Mouse (Mus musculus): ENCODE data around the gene Tspan5. TPM values are rescaled to one million over a fixed set of nuclear protein-coding genes. Genes with fewer than 3 reads are reported as not detected.

The Tspan5 gene
- total RNA-seq, 4 experiments from 2014 or later: 1.1 to 2.0 (median 1.7) TPM

DNA sequence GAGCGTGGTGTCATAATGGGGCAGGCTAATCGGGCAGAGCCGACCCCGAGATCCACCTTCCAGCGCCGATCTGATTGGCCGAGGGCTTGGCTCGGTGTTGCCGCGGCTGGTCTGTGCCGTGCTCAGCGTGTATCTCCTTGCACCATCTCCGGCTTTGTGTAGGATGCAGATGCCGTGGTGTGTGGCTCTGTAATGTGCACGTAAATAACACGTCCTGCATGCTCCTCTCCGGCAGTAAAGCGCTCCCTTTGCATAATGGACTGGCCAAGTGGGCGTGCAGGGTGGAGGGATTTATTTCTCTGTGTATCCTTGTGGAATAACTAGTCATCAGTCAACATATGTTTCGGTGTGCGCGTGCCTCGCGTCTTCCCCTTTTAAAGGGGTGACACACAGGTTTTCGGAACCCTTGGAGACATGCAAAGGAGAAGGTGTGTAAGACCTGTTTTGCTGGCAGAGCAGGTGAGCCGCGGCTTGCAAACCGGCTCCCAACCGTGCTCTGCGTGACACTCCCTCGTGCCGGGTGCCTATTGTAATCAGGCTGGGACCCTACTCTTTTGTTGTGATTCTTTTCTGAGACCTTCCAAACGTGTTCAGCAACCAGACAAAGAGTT lies 1.2 kb downstream of the Tspan5 start:
- DNase-seq (ENCODE audit: low spot score in 2 of 2): peak in 1 of 2 experiments; percentile 30

GRCm38 (mm10) chr3:138744030-138744774 lies 2.2 kb downstream of the Tspan5 start:
- DNase-seq (ENCODE audit: low spot score in 2 of 2): no peak

GRCm38 (mm10) chr3:138745091-138745490 lies 3.1 kb downstream of the Tspan5 start:
- no peak for DNase-seq (ENCODE audit: low spot score in 2 of 2)

GRCm38 (mm10) chr3:138745596-138745995 lies 3.6 kb downstream of the Tspan5 start:
- DNase-seq (ENCODE audit: low spot score in 2 of 2): no peak

DNA sequence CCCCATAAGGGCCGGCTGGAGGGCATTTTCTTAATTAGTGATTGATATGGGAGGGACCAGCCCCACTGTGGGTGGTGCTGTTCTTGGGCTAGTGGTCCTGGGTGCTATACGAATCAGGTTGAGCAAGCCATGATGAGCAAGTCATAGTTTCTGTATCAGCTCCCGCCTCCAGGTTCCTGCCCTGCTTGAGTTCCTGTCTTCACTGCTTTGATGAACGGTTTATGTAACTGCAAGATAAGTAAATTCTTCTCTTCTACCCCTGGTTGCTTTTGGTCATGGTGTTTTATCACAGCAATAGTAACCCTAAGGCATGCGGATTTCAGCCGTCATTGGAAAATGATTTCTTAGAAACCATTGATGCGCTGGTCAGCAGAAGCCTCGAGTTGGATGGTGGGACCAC lies 4.6 kb downstream of the Tspan5 start:
- no peak for DNase-seq (ENCODE audit: low spot score in 2 of 2)

DNA sequence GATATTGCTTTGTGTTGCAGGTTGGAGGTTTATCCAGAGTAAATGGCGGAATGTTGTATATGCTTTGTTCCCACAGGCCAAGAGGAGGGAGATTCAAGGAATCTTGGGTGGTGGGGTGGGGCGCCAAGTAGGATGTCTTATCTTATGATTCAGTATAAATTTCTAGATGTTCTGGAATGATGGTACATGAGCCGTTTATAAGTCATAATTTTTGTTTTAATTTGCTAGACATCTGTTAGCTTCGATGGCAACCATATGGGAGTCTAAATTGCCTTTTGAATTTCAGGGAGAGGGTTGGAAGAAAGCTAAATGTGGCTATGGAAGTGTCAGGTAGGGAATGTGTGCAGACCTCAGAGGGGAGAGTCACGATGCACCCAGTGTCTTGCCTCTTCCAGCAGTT lies 5.0 kb downstream of the Tspan5 start:
- DNase-seq (ENCODE audit: low spot score in 2 of 2): no peak

GRCm38 (mm10) chr3:138747985-138748384 lies 6.0 kb downstream of the Tspan5 start:
- no peak for DNase-seq (ENCODE audit: low spot score in 2 of 2)

DNA sequence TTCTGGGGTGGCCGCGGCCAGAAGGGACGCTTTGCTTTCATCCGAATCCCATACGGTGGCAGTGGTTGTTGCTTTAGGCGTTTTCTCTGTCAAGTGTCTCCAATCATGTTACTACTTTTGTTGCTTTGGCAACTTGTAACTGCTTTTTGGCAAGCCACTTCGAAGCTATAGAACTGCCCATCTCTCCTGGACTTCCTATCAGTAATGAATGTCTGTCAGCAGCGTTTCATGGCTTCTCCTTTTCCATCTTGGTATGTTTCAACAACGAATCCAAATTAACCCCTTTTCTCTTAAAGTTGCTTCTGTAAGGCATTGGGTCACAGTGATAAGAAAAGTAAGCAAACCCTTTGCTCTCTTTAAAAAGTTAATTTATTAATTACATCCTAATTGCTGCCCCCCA lies 7.7 kb downstream of the Tspan5 start:
- DNase-seq (ENCODE audit: low spot score in 2 of 2): no peak

- no peak for DNase-seq (ENCODE audit: low spot score in 2 of 2)
Observed at GRCm38 (mm10) chr3:138751328-138751727, 9.3 kb downstream of the Tspan5 start.

DNA sequence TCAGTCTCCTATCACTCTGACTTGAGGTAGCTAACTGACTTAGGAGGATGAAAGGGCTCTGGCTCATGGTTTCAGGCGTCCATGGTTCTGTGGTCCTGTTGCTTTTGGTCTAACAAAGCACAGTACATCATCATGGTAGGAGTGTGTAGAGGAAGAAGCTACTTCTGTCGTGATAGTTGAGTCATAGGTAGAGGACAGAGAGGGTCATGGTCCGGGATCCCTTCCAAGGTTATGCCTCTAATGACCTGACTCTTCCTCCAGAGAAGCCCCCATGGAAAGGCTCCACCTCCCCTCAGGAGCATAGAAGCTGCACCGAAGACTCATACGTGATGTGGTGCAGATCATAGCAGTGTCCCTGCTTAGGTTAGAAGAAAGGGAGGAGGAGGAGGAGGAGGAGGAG lies 10.1 kb downstream of the Tspan5 start:
- DNase-seq (ENCODE audit: low spot score in 2 of 2): no peak

DNA sequence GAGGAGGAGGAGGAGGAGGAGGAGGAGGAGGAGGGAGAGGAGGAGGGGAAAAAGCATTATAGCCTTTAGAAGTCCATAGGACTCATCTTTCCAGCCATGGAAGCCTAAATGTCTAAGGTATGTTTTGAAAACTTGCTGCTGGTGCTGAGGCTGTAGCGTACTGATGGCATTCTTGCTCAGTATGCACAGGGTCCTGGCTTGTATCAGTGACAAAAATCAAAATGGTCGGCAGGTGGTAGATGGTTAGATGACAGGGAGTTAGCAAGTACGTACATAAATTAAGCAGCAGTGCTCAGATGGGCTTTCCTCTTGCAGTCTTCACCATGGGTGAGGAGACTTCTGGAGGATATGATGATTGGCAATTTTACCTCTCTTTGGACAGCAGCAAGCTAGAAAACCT lies 10.8 kb downstream of the Tspan5 start:
- DNase-seq (ENCODE audit: low spot score in 2 of 2): no peak

- no peak for DNase-seq (ENCODE audit: low spot score in 2 of 2)
Observed at GRCm38 (mm10) chr3:138753182-138753885, 11.3 kb downstream of the Tspan5 start.

DNA sequence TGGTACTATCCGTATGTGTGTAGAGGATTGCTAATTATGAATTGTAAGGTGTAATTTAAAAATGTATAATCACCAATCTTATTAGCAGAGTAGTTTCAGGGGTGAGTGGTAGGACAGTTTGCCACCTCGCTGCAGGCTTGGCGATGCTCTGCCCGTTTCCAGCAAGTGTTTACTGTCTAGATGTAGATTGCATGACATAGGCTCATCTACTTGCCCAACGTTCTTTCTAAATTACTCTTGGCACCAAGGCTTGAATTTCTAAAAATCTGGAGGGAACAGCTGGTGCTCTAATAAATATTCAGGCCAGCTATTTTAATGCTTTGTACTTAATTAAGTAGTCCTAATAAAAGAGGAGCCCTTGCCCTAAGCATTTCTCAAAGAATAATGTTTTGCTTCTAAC lies 12.3 kb downstream of the Tspan5 start:
- DNase-seq (ENCODE audit: low spot score in 2 of 2): no peak

- no peak for DNase-seq (ENCODE audit: low spot score in 2 of 2)
Observed at GRCm38 (mm10) chr3:138757283-138757682, 15.3 kb downstream of the Tspan5 start.

GRCm38 (mm10) chr3:138759968-138760684 lies 18.1 kb downstream of the Tspan5 start:
- DNase-seq (ENCODE audit: low spot score in 2 of 2): no peak

- no peak for DNase-seq (ENCODE audit: low spot score in 2 of 2)
Observed at GRCm38 (mm10) chr3:138760685-138761119, 18.7 kb downstream of the Tspan5 start.

DNA sequence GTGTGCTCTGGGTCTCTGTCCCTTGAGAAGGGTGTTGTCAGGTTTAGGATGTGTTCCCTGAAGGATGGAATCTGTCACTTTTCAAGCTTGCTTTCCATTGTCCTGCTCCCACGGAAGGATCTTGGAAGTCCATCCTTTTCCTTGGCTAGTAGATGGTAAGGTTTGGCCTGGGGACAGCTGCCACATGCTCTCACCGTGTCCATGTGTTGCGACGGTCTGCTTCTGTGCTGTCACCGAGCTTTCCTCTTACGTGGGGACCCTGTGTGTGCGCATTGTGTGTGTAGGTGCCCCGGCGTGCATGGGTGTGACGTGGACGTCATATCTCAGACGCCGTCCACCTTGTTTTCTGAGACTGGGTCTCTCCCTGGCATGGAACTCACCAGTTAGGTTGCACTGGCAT lies 19.5 kb downstream of the Tspan5 start:
- no peak for DNase-seq (ENCODE audit: low spot score in 2 of 2)

DNA sequence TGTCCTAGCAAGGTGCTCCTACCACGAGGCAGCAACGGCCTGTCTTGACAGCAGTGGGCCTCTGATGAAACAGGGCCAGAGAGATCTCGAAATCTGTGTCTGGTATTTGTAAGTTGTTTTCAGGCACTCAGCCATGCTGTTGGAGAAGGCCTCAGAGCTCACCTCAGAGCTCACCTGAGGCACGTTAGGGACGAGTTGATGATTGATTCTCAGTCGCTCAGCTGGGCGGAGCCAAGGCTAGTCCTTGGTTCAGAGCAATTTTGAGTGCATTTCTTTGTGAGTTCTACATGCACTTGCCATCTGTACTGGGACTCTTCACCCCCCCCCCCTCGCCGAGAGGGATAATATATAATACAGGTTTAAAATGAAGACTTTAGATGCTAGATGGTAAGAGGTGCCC lies 21.9 kb downstream of the Tspan5 start:
- DNase-seq (ENCODE audit: low spot score in 2 of 2): no peak

GRCm38 (mm10) chr3:138764782-138765181 lies 22.8 kb downstream of the Tspan5 start:
- no peak for DNase-seq (ENCODE audit: low spot score in 2 of 2)

DNA sequence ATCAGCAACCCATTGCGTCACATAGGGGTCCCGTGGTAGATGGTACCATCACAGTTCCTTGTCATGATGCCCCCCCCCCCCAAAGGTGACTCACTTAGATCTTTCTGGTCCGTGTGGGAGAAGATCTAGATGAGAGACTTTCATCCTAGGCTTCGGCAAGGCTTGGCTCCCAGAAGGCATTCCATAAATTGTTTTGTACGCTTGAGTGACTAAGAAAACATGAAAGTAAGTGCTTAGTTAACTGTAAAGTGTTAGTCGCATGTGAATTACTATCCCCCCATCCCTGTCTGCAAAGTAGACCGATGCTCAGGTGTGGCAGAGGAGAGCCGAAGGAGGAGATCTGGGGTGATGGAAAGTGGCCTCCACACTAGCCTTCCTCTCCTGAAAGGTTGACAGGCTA lies 25.0 kb downstream of the Tspan5 start:
- DNase-seq (ENCODE audit: low spot score in 2 of 2): no peak

DNA sequence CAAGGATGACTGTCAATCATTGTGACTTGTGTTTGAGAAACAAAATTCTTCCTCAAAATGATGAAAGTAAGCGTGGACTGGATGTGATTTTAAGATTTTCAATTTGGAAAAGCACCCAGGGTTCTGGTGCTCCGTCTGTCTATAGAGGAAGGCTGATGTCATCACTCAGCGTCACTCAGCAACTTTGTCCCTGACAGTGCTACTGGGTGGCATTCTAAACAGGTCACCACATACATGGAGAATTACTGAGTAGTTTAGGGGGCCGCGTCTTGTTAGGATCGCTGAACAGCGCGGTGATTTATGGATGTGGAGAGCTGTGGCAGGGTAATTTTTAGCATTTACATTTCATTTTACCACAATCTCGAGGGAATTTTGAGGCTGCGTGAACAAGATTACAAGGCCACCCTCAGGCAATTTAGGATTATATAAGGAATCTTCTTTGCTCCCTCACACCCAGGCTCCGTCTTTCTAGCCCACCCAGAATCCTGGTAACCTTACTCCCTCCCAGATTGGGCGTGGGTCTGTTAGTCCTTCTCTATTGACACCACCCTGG lies 26.6 kb downstream of the Tspan5 start:
- no peak for DNase-seq (ENCODE audit: low spot score in 2 of 2)
